12 mouse cellular contexts compared by ENCODE assay signal in the genomic region with DNA sequence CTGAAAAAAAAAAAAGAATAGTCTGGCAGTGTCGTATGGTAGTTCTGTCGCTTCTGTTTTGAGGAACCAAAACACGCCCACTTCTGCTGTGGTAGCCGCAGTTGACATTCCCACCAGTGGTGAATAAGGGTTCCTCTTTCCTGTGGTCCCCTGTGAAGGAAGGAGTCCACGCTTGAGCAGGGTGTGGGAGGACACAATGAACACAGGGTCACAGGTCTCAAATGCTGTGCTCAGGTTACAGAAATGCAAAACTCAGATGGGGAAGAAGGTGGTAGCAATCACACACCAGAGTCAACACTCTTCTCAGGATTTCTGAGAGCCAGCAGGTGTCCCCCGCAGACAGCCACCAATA. TPM values are rescaled to one million over a fixed set of nuclear protein-coding genes. Genes with fewer than 3 reads are reported as not detected.
DNase-seq lines count a peak whose midpoint lies in the region; ATAC-seq and TF ChIP-seq lines count a peak whose summit lies in the region.
"Had no signal": no experiment of that assay in that cellular context is flagged by ENCODE, and none has a peak within 500 bp of the region (broad histone marks: within the 10 kb centered on the region; RNA-seq: fewer than 3 reads in every experiment).

No protein-coding gene starts in this region.

- intact Hi-C loops in gastrocnemius, adult 2 months (cut with DNase I) = loop anchor here (5.0 to 10.0 kb wide), 2 partner anchors 153 to 220 kb away; no protein-coding TSS in a partner anchor

- H3K27me3 ChIP-seq in midbrain, embryonic 15.5 days (replicated peaks) = no peaks in the 10 kb centered on the region
- H3K27me3 ChIP-seq: embryonic facial prominence, embryonic 12.5 days had no signal

- no peaks in the 10 kb centered on the region for H3K36me3 ChIP-seq in macrophage (ENCODE audit: inconsistent target)
- H3K36me3 ChIP-seq in midbrain, embryonic 15.5 days (replicated peaks) = no peaks in the 10 kb centered on the region
- H3K36me3 ChIP-seq: embryonic facial prominence, embryonic 12.5 days had no signal

- no peak for TF ChIP-seq CTCF in lung, adult 2 months (IDR thresholded peaks at IDR 0.05; ENCODE audit: insufficient read depth, low read length)
- no peak for TF ChIP-seq CTCF in gastrocnemius, adult 2 months (IDR thresholded peaks at IDR 0.05)

- WGBS in lung, adult 2 months = 47% methylated on average over 6 of the region's 6 CpGs
- 0% methylated on average over 6 of the region's 6 CpGs for WGBS in macrophage (ENCODE audit: missing documents)
- WGBS in midbrain, embryonic 15.5 days = 88% methylated on average over 6 of the region's 6 CpGs

- no peak for ATAC-seq in midbrain, embryonic 15.5 days (replicated peaks)

- peak; percentile 59 to 65 for DNase-seq in lung, adult 18-20 months
- DNase-seq in lung, adult 2 months = no peak
- peak; percentile 46 for DNase-seq in c-Kit-positive CD71-negative TER-119-negative erythroid progenitor cells, embryonic 14.5 days (ENCODE audit: low read depth)
- DNase-seq in gastrocnemius, adult 2 months = no peak
- DNase-seq in gastrocnemius, adult 18-20 months (ENCODE audit: low spot score) = no peak
- DNase-seq: thymus, postnatal 25 days had no signal

- no peaks in the 10 kb centered on the region for H3K9me3 ChIP-seq in midbrain, embryonic 15.5 days
- H3K9me3 ChIP-seq: embryonic facial prominence, embryonic 12.5 days had no signal

- H3K9ac ChIP-seq in midbrain, embryonic 15.5 days = no peak overlapping the region
- H3K9ac ChIP-seq: embryonic facial prominence, embryonic 12.5 days had no signal

- H3K27ac ChIP-seq in macrophage = peak overlapping the region; percentile 92
- no peak overlapping the region for H3K27ac ChIP-seq in midbrain, embryonic 15.5 days
- H3K27ac ChIP-seq in gastrocnemius, adult 2 months = no peak overlapping the region
- H3K27ac ChIP-seq: embryonic facial prominence, embryonic 12.5 days; layer of hippocampus, adult 2 months had no signal

- H3K4me2 ChIP-seq in midbrain, embryonic 15.5 days = no peak overlapping the region
- H3K4me2 ChIP-seq: embryonic facial prominence, embryonic 12.5 days had no signal

- H3K4me3 ChIP-seq in lung, adult 2 months (replicated peaks; ENCODE audit: extremely low read depth, low read depth, low read length) = no peak overlapping the region
- H3K4me3 ChIP-seq in macrophage (ENCODE audit: inconsistent target) = no peak overlapping the region; the same call in 1 of the 2 replicates
- no peak overlapping the region for H3K4me3 ChIP-seq in midbrain, embryonic 15.5 days
- no peak overlapping the region for H3K4me3 ChIP-seq in gastrocnemius, adult 2 months
- H3K4me3 ChIP-seq: embryonic facial prominence, embryonic 12.5 days; layer of hippocampus, adult 2 months had no signal

- no peaks in the 10 kb centered on the region for H3K79me2 ChIP-seq in macrophage (ENCODE audit: inconsistent target)

- no peaks in the 10 kb centered on the region for H3K4me1 ChIP-seq in lung, adult 2 months (ENCODE audit: control insufficient read depth, insufficient read depth, low read length)
- no peaks in the 10 kb centered on the region for H3K4me1 ChIP-seq in midbrain, embryonic 15.5 days
- H3K4me1 ChIP-seq: embryonic facial prominence, embryonic 12.5 days had no signal

- no peak for TF ChIP-seq POLR2A in lung, adult 2 months (IDR thresholded peaks at IDR 0.05; ENCODE audit: borderline replicate concordance, extremely low read depth, low read depth, low read length)

RNA-seq across cellular contexts. Expression of a gene that starts 3.5 kb away (rescaled TPM):
- 0.18 and 0.22 TPM in 2 replicates for polyA plus RNA-seq in lung, adult 2 months (2012; rRNA removed)
- under 1 TPM in 10 of 26 experiments, not detected in 16; 0.32 to 0.78 (median 0.54) TPM for total RNA-seq in macrophage (2018; cell fraction: chromatin; rRNA removed)
- total RNA-seq in macrophage (2018; cell fraction: cytosol; rRNA removed) = under 1 TPM in 22 of 26 experiments, not detected in 4; 0.09 to 0.37 (median 0.22) TPM
- under 1 TPM in 9 of 26 experiments, not detected in 17; 0.29 to 0.54 (median 0.36) TPM for total RNA-seq in macrophage (2018; cell fraction: nucleus; rRNA removed)
- polyA plus RNA-seq in macrophage (2018) = 0.10 TPM in 1 of 3 replicates, not detected in the others
- polyA plus RNA-seq in midbrain, embryonic 15.5 days (2015; fragmentation: Nextera tagmentation; extraction: Ambion mirVana) = not detected in 2 replicates
- total RNA-seq in gastrocnemius, adult 2 months (2021) = not detected
- not detected for total RNA-seq in gastrocnemius, adult 18-20 months (2021)
- total RNA-seq: heart, postnatal 36 days; layer of hippocampus, adult 2 months had no signal
- polyA plus RNA-seq: embryonic facial prominence, embryonic 12.5 days; limb, embryonic 14.5 days had no signal

RNA-seq across cellular contexts. Expression of a gene that starts 29.8 kb away (rescaled TPM):
- 75.9 and 90.6 TPM in 2 replicates for polyA plus RNA-seq in lung, adult 2 months (2012; rRNA removed)
- not detected for total RNA-seq in macrophage (2018; cell fraction: chromatin; rRNA removed)
- total RNA-seq in macrophage (2018; cell fraction: cytosol; rRNA removed) = under 1 TPM in 1 of 26 experiments, not detected in 25; 0.09 TPM
- under 1 TPM in 1 of 26 experiments, not detected in 25; 0.24 TPM for total RNA-seq in macrophage (2018; cell fraction: nucleus; rRNA removed)
- 0.12 TPM in 1 of 3 replicates, not detected in the others for polyA plus RNA-seq in macrophage (2018)
- 0.24 and 0.28 TPM in 2 replicates for polyA plus RNA-seq in midbrain, embryonic 15.5 days (2015; fragmentation: Nextera tagmentation; extraction: Ambion mirVana)
- total RNA-seq in gastrocnemius, adult 2 months (2021) = under 1 TPM; 0.15 to 0.61 TPM
- 1 to 10 TPM in 1 of 2 experiments, under 1 TPM in 1; 0.66 to 1.4 TPM for total RNA-seq in gastrocnemius, adult 18-20 months (2021)

RNA-seq across cellular contexts. Expression of a gene that starts 49.1 kb away (rescaled TPM):
- polyA plus RNA-seq in lung, adult 2 months (2012; rRNA removed) = 15.6 and 19.4 TPM in 2 replicates
- total RNA-seq in macrophage (2018; cell fraction: chromatin; rRNA removed) = 100 to 1,000 TPM in 6 of 26 experiments, 10 to 100 TPM in 20; 22.2 to 165 (median 63.4) TPM
- 10 to 100 TPM; 30.7 to 69.5 (median 50.9) TPM for total RNA-seq in macrophage (2018; cell fraction: cytosol; rRNA removed)
- 100 to 1,000 TPM in 7 of 26 experiments, 10 to 100 TPM in 19; 30.2 to 153 (median 77.3) TPM for total RNA-seq in macrophage (2018; cell fraction: nucleus; rRNA removed)
- 21.5 to 45.5 TPM (median 25.9 TPM) in 3 replicates for polyA plus RNA-seq in macrophage (2018)
- polyA plus RNA-seq in midbrain, embryonic 15.5 days (2015; fragmentation: Nextera tagmentation; extraction: Ambion mirVana) = 3.9 and 4.3 TPM in 2 replicates
- total RNA-seq in gastrocnemius, adult 2 months (2021) = 1 to 10 TPM; 6.2 TPM
- total RNA-seq in gastrocnemius, adult 18-20 months (2021) = 1 to 10 TPM; 5.3 to 6.4 TPM

RNA-seq across cellular contexts. Expression of a gene that starts 57.1 kb away (rescaled TPM):
- 50.9 and 70.4 TPM in 2 replicates for polyA plus RNA-seq in lung, adult 2 months (2012; rRNA removed)
- total RNA-seq in macrophage (2018; cell fraction: chromatin; rRNA removed) = 10 to 100 TPM in 1 of 26 experiments, 1 to 10 TPM in 25; 1.3 to 10.9 (median 3.9) TPM
- total RNA-seq in macrophage (2018; cell fraction: cytosol; rRNA removed) = 100 to 1,000 TPM; 104 to 194 (median 135) TPM
- total RNA-seq in macrophage (2018; cell fraction: nucleus; rRNA removed) = 100 to 1,000 TPM in 2 of 26 experiments, 10 to 100 TPM in 24; 18.2 to 115 (median 67.3) TPM
- 127 to 236 TPM (median 209 TPM) in 3 replicates for polyA plus RNA-seq in macrophage (2018)
- 23.2 and 23.3 TPM in 2 replicates for polyA plus RNA-seq in midbrain, embryonic 15.5 days (2015; fragmentation: Nextera tagmentation; extraction: Ambion mirVana)
- total RNA-seq in gastrocnemius, adult 2 months (2021) = 1 to 10 TPM; 6.5 to 6.7 TPM
- total RNA-seq in gastrocnemius, adult 18-20 months (2021) = 1 to 10 TPM; 8.2 TPM

Comparison
In these comparisons a context has a peak if more than half of its experiments do, and no peak if none do; other contexts are left out.
1. DNase-seq: peak in lung, adult 18-20 months (2 of 2) and c-Kit-positive CD71-negative TER-119-negative erythroid progenitor cells, embryonic 14.5 days (single experiment); none in lung, adult 2 months (single experiment), gastrocnemius, adult 2 months (single experiment) and gastrocnemius, adult 18-20 months (single experiment).
2. RNA of a gene that starts 29.8 kb away (polyA plus RNA-seq): 75.9 to 90.6 TPM in lung, adult 2 months; 0.24 to 0.28 TPM in midbrain, embryonic 15.5 days and 0.12 TPM in macrophage; every median in the first group is over 10 times any median in the second.